Mouse (Mus musculus) brown adipose tissue, adult 24 weeks (tissue): ENCODE measurements around the gene Art2b. TPM values are rescaled to one million over a fixed set of nuclear protein-coding genes. Genes with fewer than 3 reads are reported as not detected.
"Not testable (repeated sequence)": the region's sequence is repeated elsewhere in the genome, so short reads cannot be mapped to it uniquely, and the experiment has no call there.

Experiments
- H3K27ac ChIP-seq: fragments of 200-500 bp; replicated peaks from 2 replicates; pipeline ENCODE4 v1.5.1; 2012; ENCODE audit warnings: low read depth, mild to moderate bottlenecking, low read length
- H3K4me1 ChIP-seq: fragments of 200-500 bp; 2 replicates; pipeline ENCODE4 v1.6.1; 2012; ENCODE audit warnings: low read length, mixed read lengths; ENCODE audit not compliant: control insufficient read depth, insufficient read depth, insufficient read length
- H3K4me3 ChIP-seq: fragments of 200-500 bp; 2 replicates; pipeline ENCODE4 v1.5.1; 2012; ENCODE audit warnings: low read depth, mild to moderate bottlenecking, low read length, moderate library complexity; ENCODE audit not compliant: insufficient read depth
- polyA plus RNA-seq: library from polyadenylated mRNA; stranded (reverse); fragments of >200 nt; gene quantifications from 2 replicates; pipeline ENCODE4 v1.2.4, GENCODE M21; 2012; ENCODE audit not compliant: missing spikeins, insufficient read depth, insufficient read length

The Art2b gene
- polyA plus RNA-seq = not detected in 2 replicates

GRCm38 (mm10) chr7:101585408-101585807, at the start of gene Art2b:
Art2b (minus strand) TSS chr7:101585600.
- Histone ChIP-seq H3K27ac (no peak within 1 kb of the TSS), H3K4me1 (no peaks in the 10 kb centered on the region), H3K4me3 (no peak within 1 kb of the TSS)

DNA sequence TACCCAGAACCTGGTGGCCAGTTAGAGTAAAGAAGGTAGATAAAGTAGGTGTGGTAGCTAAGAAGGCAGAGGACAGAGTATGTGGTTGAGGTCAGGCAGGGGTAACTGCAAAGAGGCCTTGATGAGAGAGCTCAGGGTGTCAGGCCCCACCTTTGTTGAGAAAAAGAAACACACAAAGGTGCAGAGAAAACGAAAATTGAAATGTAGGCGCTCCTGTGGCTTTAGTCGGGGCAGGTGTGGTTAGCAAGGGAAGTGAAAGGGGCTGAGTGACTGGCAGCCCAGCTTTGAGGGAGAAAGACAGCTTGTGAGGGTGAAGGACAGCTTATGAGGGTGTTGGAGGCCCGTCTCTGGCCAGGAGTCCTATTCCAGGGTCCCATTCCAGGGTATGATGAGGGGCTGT, 49.1 kb upstream of the Art2b start:
- Histone ChIP-seq H3K27ac (no peak overlapping the region), H3K4me1 (no peaks in the 10 kb centered on the region), H3K4me3 (no peak overlapping the region)

DNA sequence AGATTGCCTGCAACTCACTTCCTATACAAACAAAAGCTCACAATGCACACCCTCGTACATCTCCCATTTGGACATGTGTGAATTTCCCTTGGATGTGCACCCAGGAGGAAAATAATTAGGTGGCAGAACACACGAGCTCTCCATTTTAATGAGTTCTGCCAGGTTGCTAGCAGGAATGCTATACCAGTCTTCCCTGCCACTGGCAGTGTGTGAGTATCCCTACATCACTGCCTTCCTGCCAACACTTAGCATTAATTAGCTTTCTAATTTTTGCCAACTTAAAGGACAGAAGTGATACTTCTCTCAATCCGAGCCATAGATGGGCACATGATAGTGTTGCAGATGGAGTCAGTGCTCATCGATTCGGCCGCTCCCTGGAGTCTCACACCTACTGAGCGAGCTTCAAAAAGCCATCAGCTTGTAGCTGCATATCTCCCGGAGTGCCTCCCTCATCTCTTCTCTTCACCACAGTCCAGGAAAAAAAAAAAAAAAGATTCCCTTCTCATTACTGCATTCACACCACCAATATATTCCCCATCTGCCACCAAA, 48.3 kb upstream of the Art2b start:
- Histone ChIP-seq H3K4me1 (peaks cover 2% of the 10 kb centered on the region; the same call in 1 of the 2 replicates), H3K27ac (no peak overlapping the region), H3K4me3 (no peak overlapping the region)

DNA sequence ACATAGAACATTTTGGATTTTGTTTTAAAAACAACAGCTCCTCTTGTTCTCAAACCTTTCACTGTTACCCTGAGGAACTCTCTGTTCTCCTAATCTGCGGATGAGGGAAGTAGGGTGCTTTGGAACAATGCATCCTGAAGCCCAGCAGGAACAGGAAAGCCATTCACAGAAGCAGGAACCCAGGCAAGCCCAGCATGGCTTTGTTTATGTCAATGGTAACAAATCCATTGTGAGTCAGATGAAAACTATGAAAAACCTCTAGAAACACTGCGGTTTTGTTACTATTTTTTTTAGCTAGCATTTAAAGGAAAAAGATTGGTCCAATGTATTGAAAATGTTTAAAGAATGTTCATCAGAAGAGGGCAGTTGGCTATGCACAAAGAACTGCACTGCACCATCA, 43.1 kb upstream of the Art2b start:
- Histone ChIP-seq H3K27ac (peak overlapping the region; percentile 80), H3K4me3 (no peak overlapping the region), H3K4me1 (peaks cover 2% of the 10 kb centered on the region; the same call in 1 of the 2 replicates)

- not testable (repeated sequence) for H3K4me3 ChIP-seq, H3K4me1 ChIP-seq, H3K27ac ChIP-seq
Observed at GRCm38 (mm10) chr7:101627166-101627565, 41.8 kb upstream of the Art2b start.

DNA sequence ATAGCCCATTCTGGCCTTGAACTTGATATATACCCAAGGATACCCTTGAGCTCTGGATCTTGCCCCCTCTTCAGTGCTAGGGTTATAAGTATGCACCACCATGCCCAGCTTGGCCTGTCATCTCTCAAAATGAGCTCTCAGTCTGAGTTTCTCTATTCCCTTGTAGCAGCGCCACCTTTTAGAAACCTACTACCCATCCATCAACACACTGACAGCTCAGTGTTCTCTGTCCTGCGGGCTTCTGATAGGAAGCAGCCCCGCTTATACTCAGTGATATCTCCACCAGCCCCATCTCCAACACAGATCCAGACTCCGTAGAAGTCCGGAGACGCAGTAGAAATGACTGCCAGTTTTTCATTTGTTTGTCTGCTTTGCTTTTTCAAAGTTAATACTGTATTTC, 38.9 kb upstream of the Art2b start:
- H3K4me1 ChIP-seq = peaks cover 2% of the 10 kb centered on the region; the same call in 1 of the 2 replicates

DNA sequence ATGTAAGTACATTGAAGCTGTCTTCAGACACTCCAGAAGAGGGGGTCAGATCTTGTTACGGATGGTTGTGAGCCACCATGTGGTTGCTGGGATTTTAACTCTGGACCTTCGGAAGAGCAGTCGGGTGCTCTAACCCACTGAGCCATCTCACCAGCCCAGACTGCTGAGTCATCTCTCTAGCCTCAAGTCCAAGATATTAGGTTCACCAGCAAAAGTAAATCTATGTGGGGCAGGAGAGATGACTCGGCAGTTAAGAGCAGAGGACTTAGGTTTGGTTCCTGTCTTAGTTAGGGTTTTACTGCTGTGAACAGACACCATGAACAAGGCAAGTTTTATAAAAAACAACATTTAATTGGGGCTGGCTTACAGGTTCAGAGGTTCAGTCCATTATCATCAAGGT, 36.5 kb upstream of the Art2b start:
- not testable (repeated sequence) for H3K27ac ChIP-seq, H3K4me3 ChIP-seq, H3K4me1 ChIP-seq

More for the DNA sequence above, 38.9 kb upstream of the Art2b start:
- no peak overlapping the region for H3K27ac ChIP-seq
- H3K4me3 ChIP-seq = no peak overlapping the region

DNA sequence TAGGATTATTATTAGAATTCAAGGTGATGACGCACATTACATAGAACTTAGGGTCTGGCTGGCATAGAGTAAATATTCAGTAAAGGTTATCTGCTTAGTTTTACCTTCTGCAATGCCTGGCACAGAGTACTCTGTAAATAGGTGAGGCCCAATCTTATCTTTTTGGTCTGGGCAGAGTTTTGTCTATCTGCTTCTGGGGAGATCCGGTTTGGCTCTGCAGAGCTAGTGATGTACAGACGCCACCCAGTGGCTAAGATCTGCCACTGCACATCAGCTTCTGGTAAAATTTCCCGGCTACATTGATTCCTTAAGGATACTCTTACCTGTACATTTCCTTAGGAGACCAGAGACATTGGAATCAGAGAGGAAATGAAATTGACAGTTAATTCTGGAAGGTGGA, 35.0 kb upstream of the Art2b start:
- no peak overlapping the region for H3K4me3 ChIP-seq
- H3K4me1 ChIP-seq = no peaks in the 10 kb centered on the region
- H3K27ac ChIP-seq = no peak overlapping the region

DNA sequence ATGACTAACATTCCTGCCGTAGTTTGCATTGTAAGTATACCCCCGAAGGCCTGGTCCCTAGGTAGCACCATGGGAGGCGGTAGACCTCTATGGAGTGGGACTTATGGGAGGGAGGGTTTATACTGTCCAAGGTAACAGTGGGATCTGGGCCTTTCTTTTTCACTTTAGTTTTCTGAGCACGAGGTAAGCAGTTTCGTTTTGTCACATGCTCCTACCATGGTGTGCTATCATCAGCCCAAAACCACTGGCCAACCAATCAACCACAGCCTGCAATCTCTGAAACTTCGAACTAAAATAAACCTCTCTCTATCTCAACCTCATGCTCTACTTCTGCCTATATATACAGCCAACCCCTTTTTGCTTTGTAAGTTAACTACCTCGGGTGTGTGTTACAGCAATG, 32.9 kb upstream of the Art2b start:
- H3K4me3 ChIP-seq = no peak overlapping the region
- H3K4me1 ChIP-seq = no peaks in the 10 kb centered on the region
- no peak overlapping the region for H3K27ac ChIP-seq

- H3K27ac ChIP-seq = peak overlapping the region; percentile 88; the same call in 1 of the 2 replicates
- H3K4me1 ChIP-seq = no peaks in the 10 kb centered on the region
Observed at GRCm38 (mm10) chr7:101617438-101618165, 32.2 kb upstream of the Art2b start.

GRCm38 (mm10) chr7:101616136-101616835, 30.9 kb upstream of the Art2b start:
- H3K27ac ChIP-seq = peak overlapping the region; percentile 88
- H3K4me3 ChIP-seq = no peak overlapping the region
- no peaks in the 10 kb centered on the region for H3K4me1 ChIP-seq

More at GRCm38 (mm10) chr7:101617438-101618165, 32.2 kb upstream of the Art2b start:
- H3K4me3 ChIP-seq = no peak overlapping the region

- no peak overlapping the region for H3K4me3 ChIP-seq
- H3K4me1 ChIP-seq = no peaks in the 10 kb centered on the region
- peak overlapping the region; percentile 88 for H3K27ac ChIP-seq
Observed at GRCm38 (mm10) chr7:101615406-101615805, 30.0 kb upstream of the Art2b start.

- not testable (repeated sequence) for H3K4me3 ChIP-seq, H3K4me1 ChIP-seq, H3K27ac ChIP-seq
Observed at GRCm38 (mm10) chr7:101612786-101613527, 27.6 kb upstream of the Art2b start.

GRCm38 (mm10) chr7:101607845-101608244, 22.4 kb upstream of the Art2b start:
- Histone ChIP-seq H3K4me1 (no peaks in the 10 kb centered on the region), H3K27ac (no peak overlapping the region; the same call in 1 of the 2 replicates), H3K4me3 (no peak overlapping the region)

- H3K4me1 ChIP-seq = no peaks in the 10 kb centered on the region
- H3K4me3 ChIP-seq = no peak overlapping the region
- H3K27ac ChIP-seq = no peak overlapping the region
Observed at GRCm38 (mm10) chr7:101600406-101600805, 15.0 kb upstream of the Art2b start.
